Mouse (Mus musculus): ENCODE measurements around the gene Hspb11.

GRCm38 (mm10) chr4:107287517-107287916, 34.1 kb downstream of the Hspb11 start:
- TF ChIP-seq CTCF (IDR thresholded peaks at IDR 0.05; ENCODE audit: borderline replicate concordance, control insufficient read depth, extremely low read depth, insufficient read depth, low read length, poor library complexity) (no peak), POLR2A (IDR thresholded peaks at IDR 0.05; ENCODE audit: control insufficient read depth, extremely low read depth, insufficient read depth, low read length, poor library complexity) (no peak)
